Mouse (Mus musculus): ENCODE results near the gene Atf6. TPM values are rescaled to one million over a fixed set of nuclear protein-coding genes. Genes with fewer than 3 reads are reported as not detected.

The Atf6 gene
- polyA plus RNA-seq, 1 experiment, result 9.6 TPM

DNA sequence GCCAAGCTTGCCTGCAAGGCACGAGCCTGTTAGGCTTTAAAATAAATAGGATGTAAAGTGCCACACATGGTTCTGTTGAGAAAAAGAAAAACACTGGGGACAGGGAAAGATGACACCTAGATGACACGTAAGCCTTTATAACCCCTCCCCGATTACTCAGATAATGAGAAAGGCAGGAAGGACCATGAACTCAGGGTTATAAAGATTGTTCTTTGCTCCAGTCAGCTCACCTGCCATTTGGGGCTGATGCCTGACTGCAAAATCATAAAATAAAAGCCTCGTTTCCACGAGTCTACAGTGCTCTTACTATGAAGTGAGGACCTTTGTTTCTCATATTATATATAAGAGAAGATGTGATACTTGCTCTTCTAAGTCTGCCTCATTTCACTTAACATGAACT, 114.0 kb downstream of the Atf6 start:
- Histone ChIP-seq H3K27me3 (ENCODE audit: control insufficient read depth, insufficient read depth, low read length) (no peaks in the 10 kb centered on the region), H3K4me1 (ENCODE audit: control insufficient read depth, insufficient read depth, insufficient read length) (no peaks in the 10 kb centered on the region), H3K4me3 (ENCODE audit: extremely low read depth, insufficient read depth, insufficient read length) (no peak overlapping the region), H3K27ac (ENCODE audit: insufficient read depth, low read length) (no peak overlapping the region), H3K36me3 (ENCODE audit: control insufficient read depth, insufficient read depth, low read length) (peaks cover 2% of the 10 kb centered on the region; the same call in 1 of the 2 replicates)
- 92% methylated on average over 5 of the region's 5 CpGs for WGBS
- no peak for TF ChIP-seq CTCF (IDR thresholded peaks at IDR 0.05; ENCODE audit: extremely low read depth, insufficient read depth, insufficient read length, insufficient replicate concordance)
- no peak for TF ChIP-seq POLR2A (IDR thresholded peaks at IDR 0.05; ENCODE audit: low read depth, low read length)
- no peak for DNase-seq (ENCODE audit: low read depth in 1 of 2, low spot score in 2 of 2)

DNA sequence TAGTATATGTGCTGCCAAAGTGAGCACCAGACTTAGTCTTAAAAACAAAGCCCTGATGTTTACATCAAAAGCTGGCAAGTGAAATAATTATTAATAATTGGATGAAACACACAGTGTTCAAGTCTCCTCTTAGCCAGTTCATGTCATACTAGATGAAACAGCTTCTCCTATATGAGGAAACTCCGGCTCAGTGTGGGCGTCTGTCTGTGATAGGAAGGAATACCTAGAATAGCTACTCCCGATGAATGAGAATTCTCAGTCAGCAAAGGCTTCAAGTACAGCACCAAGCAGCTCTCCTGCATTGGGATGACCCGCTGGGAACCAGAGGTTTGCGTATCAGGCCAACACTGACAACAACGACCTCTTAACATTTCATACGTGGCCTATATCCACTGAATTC, 115.8 kb downstream of the Atf6 start:
- TF ChIP-seq POLR2A (IDR thresholded peaks at IDR 0.05; ENCODE audit: low read depth, low read length) (no peak), CTCF (IDR thresholded peaks at IDR 0.05; ENCODE audit: extremely low read depth, insufficient read depth, insufficient read length, insufficient replicate concordance) (no peak)
- no peak for DNase-seq (ENCODE audit: low read depth in 1 of 2, low spot score in 2 of 2)
- Histone ChIP-seq H3K27ac (ENCODE audit: insufficient read depth, low read length) (no peak overlapping the region), H3K4me3 (ENCODE audit: extremely low read depth, insufficient read depth, insufficient read length) (no peak overlapping the region), H3K27me3 (ENCODE audit: control insufficient read depth, insufficient read depth, low read length) (no peaks in the 10 kb centered on the region), H3K4me1 (ENCODE audit: control insufficient read depth, insufficient read depth, insufficient read length) (no peaks in the 10 kb centered on the region), H3K36me3 (ENCODE audit: control insufficient read depth, insufficient read depth, low read length) (peaks cover 2% of the 10 kb centered on the region; the same call in 1 of the 2 replicates)
- WGBS, result 96% methylated on average over 7 of the region's 7 CpGs

DNA sequence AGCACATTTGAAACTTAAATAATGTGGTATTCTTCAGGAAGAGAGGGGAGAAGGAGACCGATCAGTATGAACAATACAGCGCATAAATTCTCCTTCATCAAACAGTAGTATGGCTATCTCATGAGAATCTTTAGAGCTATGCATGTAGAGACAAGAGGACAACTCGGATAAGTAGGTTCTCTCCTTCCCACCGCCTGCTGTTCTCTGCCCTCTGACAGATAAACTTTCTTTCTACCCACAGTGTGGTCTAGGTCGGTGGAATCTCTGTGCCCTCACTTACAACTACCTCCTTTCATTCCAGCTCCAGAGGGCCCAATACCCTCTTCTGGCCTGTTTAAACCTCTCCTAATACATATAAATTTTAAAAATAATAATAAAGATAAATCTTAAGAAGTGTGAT, 121.0 kb downstream of the Atf6 start:
- Histone ChIP-seq H3K4me1 (ENCODE audit: control insufficient read depth, insufficient read depth, insufficient read length) (peaks cover 4% of the 10 kb centered on the region; the same call in 1 of the 2 replicates), H3K27me3 (ENCODE audit: control insufficient read depth, insufficient read depth, low read length) (no peaks in the 10 kb centered on the region), H3K36me3 (ENCODE audit: control insufficient read depth, insufficient read depth, low read length) (peaks cover 5% of the 10 kb centered on the region; the same call in 1 of the 2 replicates), H3K4me3 (ENCODE audit: extremely low read depth, insufficient read depth, insufficient read length) (no peak overlapping the region), H3K27ac (ENCODE audit: insufficient read depth, low read length) (no peak overlapping the region)
- TF ChIP-seq CTCF (IDR thresholded peaks at IDR 0.05; ENCODE audit: extremely low read depth, insufficient read depth, insufficient read length, insufficient replicate concordance) (no peak), POLR2A (IDR thresholded peaks at IDR 0.05; ENCODE audit: low read depth, low read length) (no peak)
- no peak for DNase-seq (ENCODE audit: low read depth in 1 of 2, low spot score in 2 of 2)
- WGBS, result 87% methylated on average over 5 of the region's 5 CpGs

DNA sequence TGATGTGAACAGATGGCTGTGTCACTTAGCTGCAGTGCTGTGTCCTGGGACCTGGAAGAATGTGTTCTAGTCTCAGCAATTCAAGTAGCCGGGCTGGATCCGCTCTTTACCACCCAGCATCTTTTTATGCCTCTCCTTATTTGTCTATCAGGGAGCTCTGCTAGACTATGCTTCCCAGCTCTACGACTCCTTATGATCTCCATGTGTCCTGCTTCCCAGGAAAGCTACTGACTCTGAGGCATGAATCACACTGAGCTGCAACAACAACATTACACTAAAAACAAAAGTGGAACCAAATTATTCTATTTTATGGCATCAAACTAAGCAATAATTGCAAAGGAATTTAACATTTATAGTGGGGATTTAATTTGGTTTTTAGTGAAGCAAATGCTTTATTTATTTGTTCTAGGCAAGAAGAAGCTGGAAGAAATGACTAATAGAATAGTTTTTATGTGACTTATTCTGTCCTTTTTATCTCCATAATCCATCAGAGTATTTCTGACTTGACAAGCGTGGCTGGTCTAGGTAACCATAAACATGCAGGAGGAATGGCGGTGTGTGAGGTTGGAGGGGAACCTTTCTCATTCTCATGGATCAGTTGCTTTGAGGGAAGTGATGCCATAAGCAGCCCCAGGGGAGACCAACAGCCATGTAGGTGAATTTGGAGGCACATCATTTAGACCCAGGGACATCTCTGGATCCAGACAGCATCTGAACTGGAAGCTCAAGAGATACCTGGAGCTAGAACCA, 125.9 kb downstream of the Atf6 start:
- DNase-seq (ENCODE audit: low read depth in 1 of 2, low spot score in 2 of 2), result no peak
- TF ChIP-seq POLR2A (IDR thresholded peaks at IDR 0.05; ENCODE audit: low read depth, low read length) (no peak), CTCF (IDR thresholded peaks at IDR 0.05; ENCODE audit: extremely low read depth, insufficient read depth, insufficient read length, insufficient replicate concordance) (no peak)
- H3K27me3 ChIP-seq (ENCODE audit: control insufficient read depth, insufficient read depth, low read length), result no peaks in the 10 kb centered on the region
- WGBS, result 88% methylated on average over 5 of the region's 5 CpGs
- no peak overlapping the region for H3K27ac ChIP-seq (ENCODE audit: insufficient read depth, low read length)
- H3K4me3 ChIP-seq (ENCODE audit: extremely low read depth, insufficient read depth, insufficient read length), result no peak overlapping the region
- peaks cover 9% of the 10 kb centered on the region; the same call in 1 of the 2 replicates for H3K36me3 ChIP-seq (ENCODE audit: control insufficient read depth, insufficient read depth, low read length)
- peaks cover 4% of the 10 kb centered on the region; the same call in 1 of the 2 replicates for H3K4me1 ChIP-seq (ENCODE audit: control insufficient read depth, insufficient read depth, insufficient read length)

DNA sequence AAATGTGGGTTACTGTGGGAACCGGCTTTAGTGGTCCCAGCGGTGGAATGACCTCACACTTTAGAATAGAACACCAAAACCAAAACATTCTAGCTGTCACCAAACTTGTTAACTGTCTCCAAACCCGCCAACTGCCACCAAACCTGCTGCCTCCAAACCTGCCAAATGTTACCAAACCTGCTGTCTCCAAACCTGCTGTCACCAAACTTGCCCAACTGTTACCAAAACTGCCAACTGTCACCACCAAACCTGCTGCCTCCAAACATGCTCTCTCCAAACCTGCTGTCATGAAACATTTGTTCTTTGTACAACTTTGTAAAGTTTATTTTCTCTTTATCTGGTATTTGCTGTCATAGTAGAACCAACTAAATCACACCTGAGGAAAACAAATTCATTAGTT, 132.7 kb downstream of the Atf6 start:
- peaks cover 4% of the 10 kb centered on the region; the same call in 1 of the 2 replicates for H3K4me1 ChIP-seq (ENCODE audit: control insufficient read depth, insufficient read depth, insufficient read length)
- H3K36me3 ChIP-seq (ENCODE audit: control insufficient read depth, insufficient read depth, low read length), result peaks cover 3% of the 10 kb centered on the region; the same call in 1 of the 2 replicates
- WGBS, result 97% methylated on average over 3 of the region's 3 CpGs
- no peaks in the 10 kb centered on the region for H3K27me3 ChIP-seq (ENCODE audit: control insufficient read depth, insufficient read depth, low read length)
- no peak for TF ChIP-seq POLR2A (IDR thresholded peaks at IDR 0.05; ENCODE audit: low read depth, low read length)
- TF ChIP-seq CTCF (IDR thresholded peaks at IDR 0.05; ENCODE audit: extremely low read depth, insufficient read depth, insufficient read length, insufficient replicate concordance), result no peak
- no peak overlapping the region for H3K27ac ChIP-seq (ENCODE audit: insufficient read depth, low read length)
- no peak overlapping the region for H3K4me3 ChIP-seq (ENCODE audit: extremely low read depth, insufficient read depth, insufficient read length)
- no peak for DNase-seq (ENCODE audit: low read depth in 1 of 2, low spot score in 2 of 2)

DNA sequence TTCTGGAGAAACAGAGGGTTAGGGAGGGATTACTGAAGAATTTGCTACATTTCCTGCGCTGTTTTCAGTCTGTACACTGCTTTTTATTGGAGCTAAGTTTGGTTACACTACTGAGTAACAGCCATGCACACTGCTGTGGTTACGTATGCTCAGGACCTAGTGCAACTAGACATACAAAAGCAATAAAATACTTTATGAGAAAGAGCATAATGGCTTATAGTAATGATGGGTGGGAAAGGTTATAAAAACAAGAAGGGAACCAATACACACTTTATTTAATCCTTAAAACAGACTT, 135.0 kb downstream of the Atf6 start:
- no peak for TF ChIP-seq CTCF (IDR thresholded peaks at IDR 0.05; ENCODE audit: extremely low read depth, insufficient read depth, insufficient read length, insufficient replicate concordance)
- no peak for TF ChIP-seq POLR2A (IDR thresholded peaks at IDR 0.05; ENCODE audit: low read depth, low read length)
- Histone ChIP-seq H3K36me3 (ENCODE audit: control insufficient read depth, insufficient read depth, low read length) (0 out of 2 replicates have a peak, but pooled peaks cover 3% of the 10 kb centered on the region), H3K27me3 (ENCODE audit: control insufficient read depth, insufficient read depth, low read length) (no peaks in the 10 kb centered on the region), H3K4me1 (ENCODE audit: control insufficient read depth, insufficient read depth, insufficient read length) (peaks cover 4% of the 10 kb centered on the region), H3K4me3 (ENCODE audit: extremely low read depth, insufficient read depth, insufficient read length) (no peak overlapping the region), H3K27ac (ENCODE audit: insufficient read depth, low read length) (no peak overlapping the region)
- no peak for DNase-seq (ENCODE audit: low read depth in 1 of 2, low spot score in 2 of 2)
- WGBS, result 92% methylated on average over 2 of the region's 2 CpGs
